Comparison of ENCODE assay signal across 1 mouse cellular context in the genomic region with DNA sequence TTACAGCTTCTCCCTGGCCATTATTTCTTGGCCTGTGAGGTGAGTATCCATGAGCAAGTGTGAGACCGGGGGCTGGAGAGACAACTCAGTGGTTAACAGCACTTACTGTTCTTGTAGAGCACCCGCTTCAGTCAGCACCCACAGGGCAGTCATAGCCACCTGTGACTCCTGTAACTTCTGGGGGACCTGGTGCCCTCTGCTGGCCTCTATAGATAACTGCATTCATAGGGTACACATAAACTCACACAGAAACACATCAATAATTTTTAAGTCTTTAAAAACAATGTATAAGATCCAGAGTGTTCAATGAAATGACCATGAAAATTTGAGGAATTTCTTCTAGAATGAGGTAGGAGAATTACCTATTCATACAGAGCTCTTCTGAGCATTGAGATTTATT.
TF ChIP-seq lines count a peak whose summit lies in the region.

No protein-coding gene starts in this region.

TF ChIP-seq in MEL, 35 proteins besides CTCF, POLR2A, EP300 and RAD21:
- no peak for TF ChIP-seq E2F4 (IDR thresholded peaks at IDR 0.05; ENCODE audit: borderline replicate concordance, low read depth, low read length)
- no peak for TF ChIP-seq USF2 (IDR thresholded peaks at IDR 0.05; ENCODE audit: borderline replicate concordance in 1 of 2, insufficient read depth in 1 of 2, low read depth in 1 of 2, low read length in 2 of 2)
- no peak for TF ChIP-seq TAL1 (IDR thresholded peaks at IDR 0.05; ENCODE audit: low read length)
- no peak for TF ChIP-seq JUND (IDR thresholded peaks at IDR 0.05; ENCODE audit: low read depth, low read length)
- TF ChIP-seq ZKSCAN1 (IDR thresholded peaks at IDR 0.05; ENCODE audit: low read depth, low read length), result no peak
- TF ChIP-seq GABPA (IDR thresholded peaks at IDR 0.05; ENCODE audit: low read depth, low read length), result no peak
- no peak for TF ChIP-seq CHD2 (IDR thresholded peaks at IDR 0.05; ENCODE audit: low read length)
- TF ChIP-seq USF1 (IDR thresholded peaks at IDR 0.05; ENCODE audit: low read depth, low read length), result no peak
- TF ChIP-seq MAZ (IDR thresholded peaks at IDR 0.05; ENCODE audit: low read depth, low read length), result no peak
- no peak for TF ChIP-seq POLR2AphosphoS5 (IDR thresholded peaks at IDR 0.05; ENCODE audit: borderline replicate concordance, low read depth, low read length)
- TF ChIP-seq TCF12 (IDR thresholded peaks at IDR 0.05; ENCODE audit: low read depth, low read length), result no peak
- no peak for TF ChIP-seq ELF1 (IDR thresholded peaks at IDR 0.05; ENCODE audit: low read depth, low read length)
- no peak for TF ChIP-seq CHD1 (IDR thresholded peaks at IDR 0.05; ENCODE audit: low read depth, low read length)
- no peak for TF ChIP-seq MXI1 (IDR thresholded peaks at IDR 0.05; ENCODE audit: low read depth, low read length)
- no peak for TF ChIP-seq NRF1 (IDR thresholded peaks at IDR 0.05; ENCODE audit: insufficient read depth, low read depth, low read length, poor library complexity, severe bottlenecking)
